Mouse (Mus musculus) adipocyte (in vitro differentiated cells): ENCODE measurements at regions not wholly inside any gene's neighbourhood (a gene's known extent, or its start where the extent isn't known, plus 50 kb on each side); places are given as distances from the start of the nearest gene placed in this dataset.

Source experiments
- DNase-seq: peaks from one replicate; pipeline ENCODE4 v3.0.0-alpha.2; 2016; ENCODE audit warnings: low spot score

GRCm38 (mm10) chr17:68057264-68057663 lies 53.3 kb upstream of the Arhgap28 start:
- no peak for DNase-seq

DNA sequence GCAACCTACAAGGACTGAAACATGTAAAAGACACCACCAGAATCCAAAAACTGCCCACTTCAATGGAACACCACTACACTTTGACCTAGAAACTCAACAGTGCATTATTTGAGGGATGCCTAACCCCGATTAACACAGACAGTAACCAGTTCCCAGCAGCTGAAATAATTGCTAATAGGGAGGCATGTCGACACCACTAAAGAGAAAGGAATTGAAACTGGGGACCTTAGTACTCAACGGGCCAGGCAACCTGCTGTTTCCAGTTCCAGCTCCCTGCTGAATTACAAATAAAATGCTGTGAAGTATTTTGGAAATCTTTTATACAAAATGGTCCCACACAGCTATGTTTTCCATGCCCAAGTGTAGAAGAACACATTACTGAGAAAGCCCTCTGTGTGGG lies 56.5 kb upstream of the Arhgap28 start:
- DNase-seq, result no peak

DNA sequence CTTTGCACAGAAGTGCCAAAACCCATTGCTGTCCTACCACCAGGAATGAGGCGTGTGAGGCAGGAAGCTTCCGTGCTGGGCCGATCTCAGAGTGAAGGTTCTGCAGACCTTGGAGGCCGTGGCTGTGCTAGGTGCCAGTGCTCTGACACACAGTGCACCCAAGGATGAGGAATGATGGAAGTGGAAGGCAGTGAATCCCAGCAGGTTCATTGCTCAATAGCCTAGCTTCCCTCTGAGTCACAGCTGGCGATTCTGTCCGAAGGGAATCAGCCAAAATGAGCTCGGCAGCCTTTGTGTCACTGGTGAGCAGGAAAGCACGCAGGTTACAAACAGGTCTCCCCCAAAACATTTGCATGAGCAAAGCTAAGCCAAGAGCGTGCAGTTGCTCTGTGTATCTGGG lies 61.8 kb upstream of the Arhgap28 start:
- no peak for DNase-seq

GRCm38 (mm10) chr17:68066204-68066603 lies 62.3 kb upstream of the Arhgap28 start:
- no peak for DNase-seq

DNA sequence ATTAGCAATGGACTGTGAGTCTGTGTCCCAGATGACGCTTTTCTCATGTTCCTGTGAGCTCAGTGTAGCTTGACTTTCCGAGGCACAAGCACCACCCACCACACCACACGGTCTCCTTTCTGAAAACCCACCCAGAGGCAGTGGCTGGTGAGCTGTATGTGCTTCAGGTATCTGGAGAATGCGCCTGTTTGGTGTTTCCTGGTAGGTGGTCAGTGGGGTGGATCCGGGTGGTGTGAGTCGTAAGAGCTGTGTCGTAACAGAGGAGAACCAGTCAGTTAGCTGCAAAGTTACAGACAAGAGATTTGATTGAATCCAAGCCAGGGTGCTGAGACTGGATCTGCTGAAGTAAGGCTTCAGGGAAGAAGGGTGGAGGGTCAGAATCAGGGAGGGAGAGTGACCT lies 65.1 kb upstream of the Arhgap28 start:
- no peak for DNase-seq

- no peak for DNase-seq
These were observed 65.6 kb upstream of the Arhgap28 start for GRCm38 (mm10) chr17:68069484-68069883.

- DNase-seq, result no peak
These were observed 67.6 kb upstream of the Arhgap28 start for GRCm38 (mm10) chr17:68071472-68071871.

DNA sequence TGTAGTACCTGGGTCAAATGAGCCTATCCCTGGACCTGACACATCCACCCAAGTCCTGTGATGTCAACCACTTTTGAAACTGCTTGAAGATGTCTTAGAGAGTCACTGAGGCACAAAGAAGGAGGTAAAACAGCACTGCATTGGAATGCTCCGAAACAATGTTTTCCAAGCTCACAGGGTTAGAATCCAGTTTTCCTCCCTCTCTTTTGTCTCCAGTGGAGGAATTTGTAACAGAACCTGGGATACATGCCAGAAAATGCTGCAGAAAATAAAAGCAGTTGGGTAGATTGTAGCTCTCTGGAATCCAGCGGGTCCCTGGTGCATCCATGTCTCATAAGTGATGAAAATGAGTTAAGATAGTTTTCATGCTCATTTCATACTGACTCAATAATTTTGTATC lies 71.8 kb upstream of the Arhgap28 start:
- DNase-seq, result no peak

DNA sequence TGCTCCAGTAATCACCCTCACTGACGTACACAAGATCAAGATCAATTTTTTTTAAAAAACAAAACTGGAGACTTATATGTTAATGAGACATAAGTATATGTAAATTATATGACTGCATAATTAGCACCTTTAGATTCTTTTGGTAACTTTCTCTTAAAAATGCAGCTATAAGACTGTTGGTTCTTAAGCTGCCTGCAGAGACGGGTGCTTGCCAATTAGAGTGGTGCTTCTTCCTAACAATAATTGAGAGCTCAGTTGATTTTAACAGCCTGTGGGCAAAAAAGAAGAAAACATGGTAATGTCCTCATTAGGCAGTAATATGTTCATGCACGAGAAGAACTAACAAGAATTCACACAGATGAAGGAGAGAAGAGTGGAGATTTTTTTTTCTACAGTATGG lies 74.8 kb upstream of the Arhgap28 start:
- no peak for DNase-seq

DNA sequence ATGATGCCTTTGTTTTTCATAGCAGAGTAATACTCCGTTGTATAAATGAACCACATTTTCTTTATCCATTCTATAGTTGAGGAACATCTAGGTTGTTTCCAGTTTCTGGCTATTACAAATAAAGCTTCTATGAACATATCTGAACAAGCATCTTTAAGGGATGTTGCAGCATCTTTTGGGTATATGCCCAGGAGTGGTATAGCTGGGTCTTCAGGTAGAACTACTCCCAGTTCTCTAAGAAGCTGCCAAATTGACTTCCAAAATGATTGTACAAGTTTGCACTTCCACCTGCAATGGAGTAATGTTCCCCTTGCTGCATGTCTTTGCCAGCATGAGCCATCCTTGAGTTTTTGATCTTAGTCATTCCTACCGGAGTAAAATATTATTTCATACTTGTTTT lies 80.5 kb upstream of the Arhgap28 start:
- DNase-seq, result no peak

DNA sequence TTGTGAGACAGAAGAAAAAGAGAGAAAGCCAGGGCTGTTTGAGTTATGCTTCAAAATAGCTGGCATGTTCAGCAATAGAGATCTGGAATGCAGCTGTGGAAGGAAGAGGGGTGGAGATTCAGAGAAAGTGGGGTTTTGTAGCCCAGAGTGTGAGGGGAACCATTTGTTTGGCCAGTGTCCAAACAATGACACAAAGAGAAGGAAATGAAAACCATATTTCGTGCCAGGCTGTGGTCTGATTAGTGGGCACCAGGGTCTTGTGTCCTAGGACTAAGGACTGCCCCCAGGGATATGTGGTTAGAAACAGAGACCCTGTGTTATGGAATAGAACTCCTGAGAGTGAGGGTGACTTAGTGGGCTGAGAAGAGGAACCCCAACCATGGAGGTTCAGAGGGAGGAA lies 83.2 kb upstream of the Arhgap28 start:
- DNase-seq, result no peak

DNA sequence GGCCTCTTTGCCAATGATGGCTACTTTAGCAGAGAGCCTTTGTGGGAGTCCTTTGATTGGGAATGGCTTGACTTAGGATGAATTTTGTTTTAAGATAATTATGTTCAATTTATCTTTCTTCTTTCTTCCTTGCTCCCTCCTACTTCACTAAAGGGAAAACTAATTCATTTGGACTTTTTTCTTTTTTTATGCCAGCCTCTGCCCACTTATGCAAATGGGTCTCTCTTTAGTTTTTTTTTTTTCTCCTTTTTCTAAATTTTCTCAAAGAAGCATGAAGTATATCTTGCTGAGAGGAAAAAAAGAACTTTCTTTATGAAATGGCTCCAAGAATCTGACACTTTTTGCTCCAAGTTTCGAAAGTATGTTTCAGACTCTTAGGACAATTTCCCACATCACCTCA lies 85.3 kb upstream of the Arhgap28 start:
- no peak for DNase-seq

GRCm38 (mm10) chr17:68089830-68090229 lies 85.9 kb upstream of the Arhgap28 start:
- DNase-seq, result no peak

- no peak for DNase-seq
These were observed 93.1 kb upstream of the Arhgap28 start for GRCm38 (mm10) chr17:68096982-68097381.

- no peak for DNase-seq
These were observed 93.5 kb upstream of the Arhgap28 start for GRCm38 (mm10) chr17:68097436-68097835.

DNA sequence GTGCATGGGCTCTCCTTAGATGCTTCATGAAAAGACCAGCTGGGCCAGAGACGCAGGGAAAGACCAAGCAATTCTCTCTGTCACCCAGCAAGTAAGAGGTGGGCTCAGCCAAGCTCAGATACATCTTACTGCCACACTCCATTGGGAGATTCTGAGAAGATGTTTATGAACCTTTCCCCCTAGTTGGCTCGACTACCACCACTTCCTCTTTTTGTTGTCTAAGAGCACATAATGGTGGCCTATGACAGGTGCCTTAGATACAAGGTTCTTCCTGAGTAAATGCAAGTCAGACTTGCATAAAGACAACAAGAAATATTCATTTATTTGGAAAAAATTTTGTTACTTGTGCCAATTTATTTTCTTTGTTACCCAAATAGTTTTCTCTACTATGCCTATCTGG lies 96.2 kb upstream of the Arhgap28 start:
- DNase-seq, result no peak

DNA sequence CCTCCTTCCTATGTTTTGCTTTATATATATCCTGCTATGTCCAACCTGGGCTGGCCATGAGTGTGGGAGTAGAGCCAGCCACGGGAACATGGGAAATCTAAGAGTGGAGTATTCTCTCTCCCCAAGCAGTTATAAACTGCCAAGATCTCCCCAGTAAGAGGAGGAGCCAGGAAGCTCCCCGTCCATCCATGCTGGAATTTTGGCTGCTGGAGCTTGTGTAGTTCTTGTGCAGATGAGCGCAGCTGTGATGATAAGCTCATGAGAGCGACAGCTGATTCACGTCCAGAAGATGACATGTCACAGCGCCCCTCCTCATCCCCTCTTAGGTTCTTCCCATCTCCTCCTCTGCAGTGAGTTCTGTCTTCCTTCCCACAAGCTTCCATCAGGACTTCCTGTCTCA lies 99.4 kb upstream of the Arhgap28 start:
- DNase-seq, result no peak

DNA sequence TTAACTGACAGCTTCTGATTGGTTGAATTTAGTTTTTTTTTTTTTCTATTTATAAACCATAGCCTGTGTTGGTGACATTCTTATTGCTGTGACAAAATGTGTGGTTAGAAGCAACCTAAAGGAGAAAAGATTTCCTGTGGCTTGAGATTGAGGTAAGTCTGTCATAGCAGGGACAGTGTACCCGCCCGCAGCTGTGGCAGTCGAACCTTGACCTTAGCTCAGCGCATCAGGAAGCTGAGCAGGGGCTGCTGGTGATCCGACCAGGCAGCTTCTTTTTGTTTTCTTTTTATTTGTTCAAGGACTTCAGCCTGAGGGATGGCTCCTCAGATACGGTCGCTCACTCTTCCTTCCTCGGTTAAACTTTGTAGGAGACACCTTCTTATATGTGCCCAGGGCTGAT lies 102.4 kb upstream of the Arhgap28 start:
- DNase-seq, result no peak

DNA sequence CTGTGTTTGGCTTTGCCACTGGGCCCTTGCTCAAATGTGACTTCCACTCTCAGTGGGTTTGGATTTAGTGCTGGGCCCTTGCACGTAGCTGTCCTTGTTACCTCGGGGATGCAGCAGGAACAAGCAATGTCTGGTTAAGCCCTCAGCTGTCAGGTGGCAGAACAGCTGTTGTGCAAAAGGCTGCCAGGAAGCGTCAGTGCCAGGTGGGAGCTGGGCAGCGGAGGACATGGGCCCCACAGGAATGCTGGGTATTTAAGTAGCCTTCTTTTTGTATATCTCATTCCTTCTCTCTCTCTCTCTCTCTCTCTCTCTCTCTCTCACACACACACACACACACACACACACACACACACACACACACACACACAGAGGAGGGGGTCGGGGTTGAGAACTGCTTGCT lies 104.0 kb upstream of the Arhgap28 start:
- DNase-seq, result no peak

GRCm38 (mm10) chr17:68111834-68112473 lies 108.0 kb upstream of the Arhgap28 start:
- DNase-seq, result no peak

DNA sequence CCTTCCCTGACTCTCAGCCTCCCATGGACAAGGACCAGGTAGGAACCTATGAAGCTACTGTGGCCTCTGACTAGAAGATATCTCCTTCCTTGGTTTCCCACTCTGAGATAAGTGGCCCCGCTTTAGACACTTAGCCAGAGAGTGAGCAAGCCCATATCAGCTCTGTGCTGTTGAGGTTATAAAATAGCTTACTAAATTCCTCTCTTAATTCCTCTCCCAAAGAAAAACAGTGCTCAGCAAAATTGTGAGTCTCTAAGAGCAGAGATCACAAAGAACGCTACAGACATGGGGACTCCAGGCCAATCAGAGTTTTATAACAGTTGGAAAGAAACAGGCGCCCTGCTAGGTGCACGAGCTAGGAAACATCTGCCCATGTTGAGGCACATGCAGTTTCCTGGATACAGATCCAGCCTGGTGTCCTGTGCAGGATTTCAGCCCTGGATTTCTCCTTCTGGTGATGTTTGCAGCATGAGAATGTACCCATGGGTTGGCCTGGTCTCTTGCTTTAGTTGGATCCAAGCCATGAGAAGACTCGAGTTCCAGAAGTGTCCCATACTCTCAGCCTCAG lies 108.9 kb upstream of the Arhgap28 start:
- DNase-seq, result no peak

DNA sequence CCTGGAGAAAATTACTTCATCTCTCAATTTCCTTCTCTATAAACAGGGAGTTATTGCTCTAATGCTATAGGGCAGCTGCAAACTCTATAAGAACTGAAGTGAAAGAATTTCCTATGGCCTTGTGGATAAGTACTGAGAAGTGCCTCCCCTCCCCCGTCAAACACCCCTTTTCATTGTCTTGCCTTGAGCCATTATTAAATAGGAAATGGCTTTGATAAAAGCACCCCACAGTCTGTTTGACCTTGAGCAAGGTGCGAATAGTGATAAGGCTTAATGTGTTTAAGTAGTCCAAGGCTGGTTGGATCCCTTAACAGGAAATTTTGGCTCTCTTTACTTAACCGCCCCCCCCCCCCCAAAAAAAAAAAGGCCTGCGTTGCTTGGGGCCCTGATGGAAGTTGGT lies 111.7 kb upstream of the Arhgap28 start:
- no peak for DNase-seq

- no peak for DNase-seq
These were observed 115.3 kb upstream of the Arhgap28 start for GRCm38 (mm10) chr17:68119055-68119698.

DNA sequence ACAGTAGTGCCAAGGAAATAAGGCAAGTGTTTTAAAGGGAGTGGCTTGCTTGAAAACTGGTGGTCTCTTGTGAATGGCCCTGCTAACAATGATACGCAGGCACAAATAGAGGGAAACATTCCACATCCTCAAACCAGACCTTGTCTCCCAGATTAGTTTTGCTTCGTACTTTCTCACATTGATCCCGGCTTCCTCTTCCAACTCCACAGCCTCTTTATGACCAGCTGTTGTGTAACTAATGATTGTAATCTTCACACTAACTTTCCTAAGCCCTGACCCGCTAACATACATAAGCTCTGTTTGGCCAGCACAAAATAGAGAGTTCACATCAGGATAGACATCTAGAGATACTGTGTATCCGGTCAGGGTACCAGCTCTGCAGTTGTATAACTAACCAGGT lies 116.3 kb upstream of the Arhgap28 start:
- DNase-seq, result no peak
